Mouse (Mus musculus): ENCODE measurements around the gene Dis3l. TPM values are rescaled to one million over a fixed set of nuclear protein-coding genes. Genes with fewer than 3 reads are reported as not detected.
A peak's percentile ranks its signal among the peaks of the same experiment; 100 is the strongest.
"Not testable (repeated sequence)": the region's sequence is repeated elsewhere in the genome, so short reads cannot be mapped to it uniquely, and the experiment has no call there.

Gene Dis3l
- total RNA-seq, 2 experiments from 2014 or later = 27.7 to 31.6 TPM

- no peak for DNase-seq (ENCODE audit: extremely low spot score in 1 of 2, low spot score in 1 of 2)
Observed at GRCm38 (mm10) chr9:64335825-64336224, 5.3 kb downstream of the Dis3l start.

GRCm38 (mm10) chr9:64323976-64324375 is 17.1 kb downstream of the Dis3l start:
- DNase-seq (ENCODE audit: extremely low spot score in 1 of 2, low spot score in 1 of 2) = no peak

GRCm38 (mm10) chr9:64316986-64317385 is 24.1 kb downstream of the Dis3l start:
- DNase-seq (ENCODE audit: extremely low spot score in 1 of 2, low spot score in 1 of 2) = no peak

- no peak for DNase-seq (ENCODE audit: extremely low spot score in 1 of 2, low spot score in 1 of 2)
Observed at GRCm38 (mm10) chr9:64314696-64315095, 26.4 kb downstream of the Dis3l start.

GRCm38 (mm10) chr9:64312128-64312527 is 29.0 kb downstream of the Dis3l start:
- no peak for DNase-seq (ENCODE audit: extremely low spot score in 1 of 2, low spot score in 1 of 2)

GRCm38 (mm10) chr9:64310996-64311785 is 29.9 kb downstream of the Dis3l start:
- no peak for DNase-seq (ENCODE audit: extremely low spot score in 1 of 2, low spot score in 1 of 2)

- no peak for DNase-seq (ENCODE audit: extremely low spot score in 1 of 2, low spot score in 1 of 2)
Observed at GRCm38 (mm10) chr9:64306476-64307312, 34.4 kb downstream of the Dis3l start.

GRCm38 (mm10) chr9:64303086-64303485 is 38.0 kb downstream of the Dis3l start:
- not testable (repeated sequence) for DNase-seq (ENCODE audit: extremely low spot score in 1 of 2, low spot score in 1 of 2)

- DNase-seq (ENCODE audit: extremely low spot score in 1 of 2, low spot score in 1 of 2) = no peak
Observed at GRCm38 (mm10) chr9:64282404-64282987, 58.6 kb downstream of the Dis3l start.

GRCm38 (mm10) chr9:64281781-64282178 is 59.3 kb downstream of the Dis3l start:
- DNase-seq (ENCODE audit: extremely low spot score in 1 of 2, low spot score in 1 of 2) = no peak

GRCm38 (mm10) chr9:64281105-64281780 is 59.8 kb downstream of the Dis3l start, which contains the start of gene Tipin:
Gene Tipin (plus strand): TSS chr9:64281581.
- DNase-seq (ENCODE audit: extremely low spot score in 1 of 2, low spot score in 1 of 2) = peak; percentile 86 to 89

GRCm38 (mm10) chr9:64278665-64279310 is 62.3 kb downstream of the Dis3l start:
- no peak for DNase-seq (ENCODE audit: extremely low spot score in 1 of 2, low spot score in 1 of 2)

GRCm38 (mm10) chr9:64277706-64278105 is 63.4 kb downstream of the Dis3l start:
- DNase-seq (ENCODE audit: extremely low spot score in 1 of 2, low spot score in 1 of 2) = peak; percentile 27 to 80

GRCm38 (mm10) chr9:64274919-64275318 is 66.2 kb downstream of the Dis3l start:
- no peak for DNase-seq (ENCODE audit: extremely low spot score in 1 of 2, low spot score in 1 of 2)

GRCm38 (mm10) chr9:64274291-64274690 is 66.8 kb downstream of the Dis3l start:
- no peak for DNase-seq (ENCODE audit: extremely low spot score in 1 of 2, low spot score in 1 of 2)

GRCm38 (mm10) chr9:64273757-64274156 is 67.3 kb downstream of the Dis3l start:
- DNase-seq (ENCODE audit: extremely low spot score in 1 of 2, low spot score in 1 of 2) = no peak

- DNase-seq (ENCODE audit: extremely low spot score in 1 of 2, low spot score in 1 of 2) = peak in 1 of 2 experiments; percentile 62
Observed at GRCm38 (mm10) chr9:64272611-64273010, 68.5 kb downstream of the Dis3l start.

- no peak for DNase-seq (ENCODE audit: extremely low spot score in 1 of 2, low spot score in 1 of 2)
Observed at GRCm38 (mm10) chr9:64271249-64271648, 69.8 kb downstream of the Dis3l start.

- DNase-seq (ENCODE audit: extremely low spot score in 1 of 2, low spot score in 1 of 2) = not testable (repeated sequence)
Observed at GRCm38 (mm10) chr9:64268836-64269235, 72.3 kb downstream of the Dis3l start.

- no peak for DNase-seq (ENCODE audit: extremely low spot score in 1 of 2, low spot score in 1 of 2)
Observed at GRCm38 (mm10) chr9:64268196-64268595, 72.9 kb downstream of the Dis3l start.

Measured in layer of hippocampus, postnatal 25 days (tissue).